Mouse (Mus musculus): ENCODE measurements around the gene Lrrn1.

Gene Lrrn1

DNA sequence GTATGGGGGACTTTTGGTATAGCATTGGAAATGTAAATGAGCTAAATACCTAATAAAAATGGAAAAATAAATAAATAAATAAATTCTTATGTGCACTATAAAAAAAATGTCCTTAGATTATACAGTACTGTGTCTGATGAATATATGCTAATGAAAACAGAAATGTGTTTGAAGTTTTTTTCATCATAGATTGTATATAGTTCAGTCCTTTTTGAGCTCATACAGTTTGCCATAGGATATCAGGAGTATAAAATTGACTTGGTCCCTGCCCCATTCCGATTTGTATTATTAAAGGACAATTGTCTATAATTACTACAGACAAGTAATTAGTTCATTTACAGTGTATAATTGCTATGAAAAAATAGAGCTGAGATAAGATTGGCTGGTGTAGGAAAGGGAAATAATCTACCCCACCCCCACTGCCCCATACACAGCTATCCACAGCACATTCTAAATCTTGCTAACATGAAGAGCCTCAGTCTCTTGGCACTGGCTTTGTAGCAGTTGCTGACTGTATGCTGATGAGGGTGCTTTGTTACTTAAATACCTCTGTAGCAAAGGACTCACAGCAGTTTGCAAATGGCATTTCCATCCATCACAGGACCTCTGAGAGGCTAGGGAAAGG, 54.3 kb downstream of the Lrrn1 start:
- peak; percentile 59 for DNase-seq (ENCODE audit: low read depth, low spot score)

DNA sequence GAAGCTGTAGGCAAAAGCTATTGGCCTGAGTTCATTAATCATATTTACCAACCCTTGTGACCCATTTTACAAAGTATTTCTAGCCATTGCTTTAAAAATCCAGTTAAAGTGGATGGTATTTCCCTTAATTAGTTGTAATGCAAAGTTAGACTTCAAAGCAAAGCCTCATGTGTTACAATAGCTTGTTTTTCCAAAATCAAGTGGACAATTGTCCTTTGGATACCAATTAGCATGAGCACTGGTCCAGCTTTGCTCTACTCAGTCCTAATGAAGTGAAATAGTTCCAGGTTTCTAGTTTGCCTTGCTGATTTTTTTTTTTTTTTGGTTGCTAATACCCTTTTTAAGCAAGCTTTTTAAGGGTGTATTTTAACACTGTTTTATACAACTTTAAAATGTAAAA, 75.6 kb downstream of the Lrrn1 start:
- DNase-seq (ENCODE audit: low read depth, low spot score): no peak

- DNase-seq (ENCODE audit: low read depth, low spot score): no peak
Measured at GRCm38 (mm10) chr6:107614288-107614687, 84.7 kb downstream of the Lrrn1 start.

Data from ES-CJ7 (cell line).